Mouse (Mus musculus) intestine, postnatal 0 days (tissue): ENCODE results near the gene Ankrd52. TPM values are rescaled to one million over a fixed set of nuclear protein-coding genes. Genes with fewer than 3 reads are reported as not detected.

Experiments used
- ATAC-seq: fragments of 200-750 bp; cut with Nextera tagmentation; 2 replicates; pipeline ENCODE4 v1.8.0; 2017; ENCODE audit warnings: mild to moderate bottlenecking, moderate TSS enrichment, moderate library complexity
- H3K27ac ChIP-seq: fragments of 300-500 bp; sonication (generic); 2 replicates; pipeline ENCODE4 v1.5.1; 2014; ENCODE audit warnings: mild to moderate bottlenecking, low read depth, low read length, moderate library complexity
- H3K27me3 ChIP-seq: fragments of 300-500 bp; sonication (generic); replicated peaks from 2 replicates; pipeline ENCODE4 v1.6.1; 2014; ENCODE audit warnings: low read length, mixed read lengths; ENCODE audit not compliant: control insufficient read depth, insufficient read depth
- H3K36me3 ChIP-seq: fragments of 300-500 bp; sonication (generic); 2 replicates; pipeline ENCODE4 v1.6.1; 2014; ENCODE audit warnings: mild to moderate bottlenecking, moderate library complexity; ENCODE audit not compliant: control insufficient read depth, insufficient read depth
- H3K4me1 ChIP-seq: fragments of 300-500 bp; sonication (generic); replicated peaks from 2 replicates; pipeline ENCODE4 v1.6.1; 2014; ENCODE audit warnings: antibody characterized with exemption, low read length, mixed read lengths; ENCODE audit not compliant: control insufficient read depth, insufficient read depth
- H3K4me2 ChIP-seq: fragments of 300-500 bp; sonication (generic); replicated peaks from 2 replicates; pipeline ENCODE4 v1.6.1; 2014; ENCODE audit warnings: low read depth, mild to moderate bottlenecking, moderate library complexity
- H3K4me3 ChIP-seq: fragments of 300-500 bp; sonication (generic); 2 replicates; pipeline ENCODE4 v1.5.1; 2014; ENCODE audit warnings: low read depth, low read length
- H3K9ac ChIP-seq: fragments of 300-500 bp; sonication (generic); 2 replicates; pipeline ENCODE4 v1.6.1; 2014; ENCODE audit warnings: mild to moderate bottlenecking, low read depth, low read length
- H3K9me3 ChIP-seq: fragments of 300-500 bp; sonication (generic); 2 replicates; pipeline ENCODE4 v1.6.1; 2016; ENCODE audit warnings: mixed run types; ENCODE audit not compliant: control insufficient read depth
- CTCF ChIP-seq: sonication (generic); IDR thresholded peaks from 2 replicates; pipeline ENCODE4 v1.5.1; 2016; ENCODE audit warnings: low read depth, mild to moderate bottlenecking, control low read depth, antibody characterized with exemption, moderate library complexity
- WGBS: fragments of 180-500 bp; shearing (Covaris S2); extraction: QIAGEN DNeasy Blood & Tissue Kit; methylation state at CpG from one replicate; pipeline ENCODE4 v1.1.7; 2014; 5-methylcytosine and 5-hydroxymethylcytosine counted together
- polyA plus RNA-seq: library from polyadenylated mRNA; unstranded; fragments of >200 nt; fragmentation: Nextera tagmentation; extraction: Ambion mirVana; gene quantifications from 2 replicates; pipeline ENCODE4 v1.2.1, GENCODE M21; 2015

Gene Ankrd52
- polyA plus RNA-seq, 1 experiment from 2014 or later, result 4.0 TPM

DNA sequence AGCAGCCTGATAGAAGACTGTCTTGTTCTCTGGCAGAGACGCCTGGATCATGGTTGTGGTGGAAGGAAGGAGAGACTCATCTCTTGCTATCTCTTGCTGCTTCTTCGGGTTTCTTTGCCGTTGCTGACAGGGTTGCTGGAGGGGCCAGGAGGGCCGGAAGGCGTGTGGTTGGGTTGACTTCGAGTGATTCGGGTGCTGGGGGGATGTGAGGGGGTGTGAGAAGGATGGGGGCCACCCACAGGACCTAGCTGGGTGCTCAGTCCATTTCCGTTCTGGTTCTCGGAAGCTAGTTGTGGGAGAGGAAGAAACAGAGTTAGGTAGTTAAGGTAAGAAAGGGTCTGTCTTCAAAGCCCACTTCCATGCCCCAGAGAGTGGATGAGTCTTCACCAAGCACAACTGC lies 24.7 kb downstream of the Ankrd52 start:
- Histone ChIP-seq H3K27me3 (no peaks in the 10 kb centered on the region), H3K4me1 (no peaks in the 10 kb centered on the region), H3K36me3 (peaks cover 13% of the 10 kb centered on the region; the same call in 1 of the 2 replicates), H3K4me3 (no peak overlapping the region), H3K27ac (no peak overlapping the region), H3K9ac (no peak overlapping the region), H3K4me2 (no peak overlapping the region), H3K9me3 (no peaks in the 10 kb centered on the region)
- 71% methylated on average over 9 of the region's 9 CpGs for WGBS
- TF ChIP-seq CTCF, result no peak
- ATAC-seq, result no peak

DNA sequence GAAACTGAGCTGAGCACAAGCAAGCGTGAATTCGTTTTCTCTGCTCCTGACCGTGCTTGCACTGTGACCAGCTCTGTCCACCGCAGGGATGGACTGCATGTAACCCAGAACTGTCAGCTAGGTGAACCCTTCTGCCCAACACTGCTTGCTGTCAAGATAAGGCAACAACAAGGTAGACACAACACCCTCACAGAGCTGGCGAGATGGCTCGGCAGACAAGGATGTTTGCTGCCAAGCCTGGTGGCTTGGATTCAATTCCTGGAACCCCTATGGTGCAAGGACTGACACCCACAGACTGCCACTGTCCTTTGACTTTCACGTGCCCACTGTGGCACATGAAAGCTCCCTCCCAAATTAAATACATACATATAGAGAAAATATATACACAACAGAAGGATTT lies 27.0 kb downstream of the Ankrd52 start:
- Histone ChIP-seq H3K27me3 (no peaks in the 10 kb centered on the region), H3K4me1 (no peaks in the 10 kb centered on the region), H3K36me3 (peaks cover 19% of the 10 kb centered on the region), H3K27ac (no peak overlapping the region), H3K4me3 (no peak overlapping the region), H3K9ac (no peak overlapping the region), H3K4me2 (no peak overlapping the region), H3K9me3 (no peaks in the 10 kb centered on the region)
- TF ChIP-seq CTCF, result no peak
- WGBS, result 88% methylated on average over 7 of the region's 7 CpGs
- ATAC-seq, result no peak

DNA sequence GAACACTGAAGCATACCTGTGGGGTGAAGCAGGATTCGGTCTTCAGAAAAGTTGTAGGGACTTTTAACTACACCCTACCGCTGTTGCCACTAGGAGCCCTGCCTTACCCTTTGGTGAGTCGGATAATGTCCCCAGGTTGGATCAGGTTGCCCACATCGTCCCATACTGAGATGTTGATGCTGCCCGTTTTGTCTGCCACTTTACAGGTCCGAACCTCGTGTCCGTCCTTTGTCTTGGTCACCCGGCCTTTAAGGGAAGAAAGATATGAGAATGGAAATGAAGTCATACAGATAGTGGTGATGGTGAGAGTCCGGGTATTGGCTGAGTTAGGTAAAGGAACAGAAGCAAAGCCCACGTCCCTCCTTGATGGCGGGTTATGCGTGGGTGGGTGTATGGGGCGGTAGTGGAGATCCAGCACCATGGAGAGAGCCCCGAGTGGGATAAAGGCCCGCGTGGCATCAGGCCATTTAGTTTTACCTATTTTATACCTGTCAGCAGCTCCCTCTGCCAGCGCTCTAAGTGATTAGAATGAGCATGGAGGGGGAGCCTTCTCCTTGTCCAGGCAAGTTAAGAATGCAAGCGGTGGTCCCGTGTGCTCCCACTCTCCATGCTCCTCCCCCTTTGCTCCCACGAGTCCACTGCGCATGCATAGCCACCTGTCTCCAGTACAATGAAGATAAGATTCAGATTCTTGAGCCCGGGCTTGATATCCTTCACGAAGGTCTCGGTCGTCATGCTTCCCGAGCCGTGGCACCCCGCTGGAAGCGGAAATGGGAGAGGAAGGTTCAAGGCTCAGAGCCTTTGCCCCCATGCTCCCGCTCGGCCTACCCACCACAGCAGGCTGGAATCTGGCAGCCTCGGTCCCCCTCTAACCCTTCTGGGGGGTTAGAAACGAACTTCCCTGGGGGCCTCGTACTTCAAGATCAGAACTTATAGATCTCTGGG lies 31.9 kb downstream of the Ankrd52 start:
- ATAC-seq, result peak; percentile 3
- peak overlapping the region; percentile 57 for H3K9ac ChIP-seq
- peaks cover 19% of the 10 kb centered on the region for H3K36me3 ChIP-seq
- WGBS, result 14% methylated on average over 35 of the region's 35 CpGs
- TF ChIP-seq CTCF, result no peak
- peak overlapping the region; percentile 88 for H3K4me2 ChIP-seq
- H3K4me3 ChIP-seq, result peak overlapping the region; percentile 98
- no peaks in the 10 kb centered on the region for H3K9me3 ChIP-seq
- H3K4me1 ChIP-seq, result peaks cover 4% of the 10 kb centered on the region; the same call in 1 of the 2 replicates
- peak overlapping the region; percentile 80 for H3K27ac ChIP-seq
- no peaks in the 10 kb centered on the region for H3K27me3 ChIP-seq

DNA sequence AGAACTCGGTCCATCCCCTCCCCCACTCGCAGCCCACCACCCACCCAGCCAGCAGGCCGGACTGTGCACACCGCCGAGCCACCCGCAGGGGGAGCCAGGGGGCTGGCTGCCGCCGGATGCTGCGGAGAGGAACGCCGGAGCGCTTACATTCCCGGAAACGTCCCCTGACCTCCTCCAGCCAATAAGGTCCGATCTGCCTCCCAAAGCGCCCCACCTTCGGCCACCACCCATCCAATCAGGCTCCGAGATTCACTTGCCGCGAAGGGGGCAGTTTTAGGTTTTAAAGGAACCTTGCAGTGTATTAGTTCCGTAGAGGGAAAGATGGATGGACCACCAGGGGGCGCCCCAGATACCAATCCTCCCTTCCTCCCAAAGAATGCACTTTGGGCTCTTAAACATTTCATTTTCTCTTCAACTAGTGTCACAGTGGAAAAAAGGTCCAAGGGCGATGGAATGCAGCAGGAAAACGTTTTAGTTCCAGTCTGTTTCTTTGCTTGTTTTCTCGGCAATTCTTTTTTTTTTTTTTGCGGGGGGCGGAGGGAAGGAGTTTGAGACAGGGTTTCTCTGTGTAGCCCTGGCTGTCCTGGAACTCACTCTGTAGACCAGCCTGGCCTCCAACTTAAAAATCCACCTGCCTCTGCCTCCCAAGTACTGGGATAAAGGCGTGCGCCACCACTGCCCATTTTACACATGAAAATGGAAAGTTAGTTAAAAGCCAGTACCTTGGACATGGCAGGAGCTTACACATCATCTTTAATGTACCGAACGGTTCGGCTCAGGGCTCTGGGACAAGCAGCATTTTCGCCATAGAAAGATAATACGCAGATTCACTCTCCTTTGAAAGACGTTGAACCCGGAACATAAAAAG lies 33.0 kb downstream of the Ankrd52 start:
- peak; percentile 86 for TF ChIP-seq CTCF
- peak overlapping the region; percentile 88 for H3K4me2 ChIP-seq
- H3K4me1 ChIP-seq, result peaks cover 4% of the 10 kb centered on the region; the same call in 1 of the 2 replicates
- H3K9me3 ChIP-seq, result no peaks in the 10 kb centered on the region
- H3K4me3 ChIP-seq, result peak overlapping the region; percentile 98
- no peaks in the 10 kb centered on the region for H3K27me3 ChIP-seq
- 2% methylated on average over 36 of the region's 36 CpGs for WGBS
- ATAC-seq, result peak; percentile 86
- H3K27ac ChIP-seq, result peak overlapping the region; percentile 93
- H3K36me3 ChIP-seq, result peaks cover 19% of the 10 kb centered on the region
- H3K9ac ChIP-seq, result peak overlapping the region; percentile 57

DNA sequence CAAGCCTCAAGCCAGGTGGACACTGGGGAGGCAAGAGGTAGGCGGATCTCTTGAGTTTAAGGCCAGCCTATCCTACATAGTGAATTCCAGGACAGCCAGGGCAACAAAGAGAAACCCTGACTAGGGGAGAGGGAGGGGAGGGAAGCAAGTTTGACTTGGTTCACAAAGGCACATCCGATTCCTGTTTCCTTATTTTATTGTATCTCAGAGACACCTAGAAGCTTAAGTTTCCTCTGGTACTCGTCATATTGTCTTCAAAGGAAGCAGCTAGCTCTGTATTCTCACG lies 33.6 kb downstream of the Ankrd52 start:
- H3K36me3 ChIP-seq, result peaks cover 17% of the 10 kb centered on the region
- no peak overlapping the region for H3K9ac ChIP-seq
- 14% methylated on average over 4 of the region's 4 CpGs for WGBS
- peak overlapping the region; percentile 88 for H3K4me2 ChIP-seq
- no peak for TF ChIP-seq CTCF
- no peak for ATAC-seq
- H3K4me3 ChIP-seq, result peak overlapping the region; percentile 98
- peaks cover 4% of the 10 kb centered on the region; the same call in 1 of the 2 replicates for H3K4me1 ChIP-seq
- peak overlapping the region; percentile 93 for H3K27ac ChIP-seq
- no peaks in the 10 kb centered on the region for H3K27me3 ChIP-seq
- H3K9me3 ChIP-seq, result no peaks in the 10 kb centered on the region
